Mouse (Mus musculus) cerebellum, adult (tissue): ENCODE measurements at regions not wholly inside any gene's neighbourhood (a gene's known extent, or its start where the extent isn't known, plus 50 kb on each side); places are given as distances from the start of the nearest gene placed in this dataset.
"Not testable (repeated sequence)": the region's sequence is repeated elsewhere in the genome, so short reads cannot be mapped to it uniquely, and the experiment has no call there.

Source experiments
- ATAC-seq: cut with Nextera tagmentation; 2 replicates; pipeline ENCODE4 v1.9.2; 2017; ENCODE audit warnings: mild to moderate bottlenecking, moderate library complexity, mixed read lengths; ENCODE audit not compliant: insufficient number of reproducible peaks, low FRiP score, low TSS enrichment

- ATAC-seq: no peak
Observed at GRCm38 (mm10) chr2:17946047-17946446, 50.7 kb downstream of the H2al2a start.

GRCm38 (mm10) chr2:17945369-17945915 lies 51.3 kb downstream of the H2al2a start:
- no peak for ATAC-seq

GRCm38 (mm10) chr2:17943506-17943905 lies 53.3 kb downstream of the H2al2a start:
- no peak for ATAC-seq

- no peak for ATAC-seq
Observed at GRCm38 (mm10) chr2:17942528-17943387, 54.0 kb downstream of the H2al2a start.

GRCm38 (mm10) chr2:17941921-17942320 lies 54.8 kb downstream of the H2al2a start:
- ATAC-seq: no peak

GRCm38 (mm10) chr2:17939857-17940848 lies 56.6 kb downstream of the H2al2a start:
- ATAC-seq: not testable (repeated sequence)

DNA sequence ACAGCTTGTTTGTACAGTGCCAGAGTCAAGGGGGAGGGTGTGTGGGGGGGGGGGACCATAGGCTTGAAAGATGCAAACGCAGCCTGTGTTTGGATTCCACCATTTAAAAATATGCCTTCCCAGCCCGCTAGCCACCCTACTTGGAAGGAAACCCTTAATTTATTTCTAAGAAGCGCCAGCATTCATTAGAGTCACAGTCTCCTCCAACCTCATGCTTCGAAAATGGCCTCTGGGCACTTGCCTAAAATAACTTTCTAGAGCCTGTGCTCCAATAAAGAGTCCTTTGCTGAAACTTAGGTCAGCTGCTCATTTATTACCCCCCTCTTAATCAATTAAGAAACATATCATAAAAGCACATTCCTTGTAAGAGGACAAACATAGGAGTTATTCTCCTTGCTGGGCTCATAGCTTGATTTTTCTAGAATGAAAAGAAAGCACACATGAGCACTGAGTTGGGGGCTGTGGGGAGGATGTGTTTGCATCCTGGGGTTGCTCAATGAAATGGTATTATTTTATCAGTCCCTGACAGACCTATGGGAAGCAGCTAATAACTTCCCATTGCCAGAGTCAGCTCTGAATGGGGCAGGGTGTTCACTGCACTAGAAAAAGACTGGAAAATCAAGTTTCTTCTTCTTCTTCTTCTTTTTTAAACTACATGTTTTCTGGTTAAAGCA lies 57.4 kb downstream of the H2al2a start:
- ATAC-seq: no peak

GRCm38 (mm10) chr2:17936527-17937139 lies 60.1 kb downstream of the H2al2a start:
- no peak for ATAC-seq

DNA sequence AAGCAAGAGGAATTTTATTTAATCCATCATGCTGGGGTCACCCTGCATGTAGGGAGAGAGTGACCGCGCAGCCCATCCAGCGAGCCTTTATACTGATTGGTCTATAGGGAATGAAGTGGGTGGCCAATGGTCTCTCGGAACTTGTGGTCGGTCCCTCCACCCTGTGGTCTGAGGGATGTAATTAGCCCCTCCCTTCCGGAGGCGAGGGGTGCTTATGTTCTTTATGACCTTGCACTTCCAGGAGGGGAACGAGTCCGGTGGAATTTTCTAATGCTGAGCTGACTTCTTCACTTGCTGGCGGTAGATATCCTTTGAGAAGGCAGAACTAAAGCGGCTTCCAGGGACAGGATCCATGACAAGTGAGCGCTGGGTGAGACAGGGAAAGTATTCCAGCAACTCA lies 60.8 kb downstream of the H2al2a start:
- ATAC-seq: no peak

DNA sequence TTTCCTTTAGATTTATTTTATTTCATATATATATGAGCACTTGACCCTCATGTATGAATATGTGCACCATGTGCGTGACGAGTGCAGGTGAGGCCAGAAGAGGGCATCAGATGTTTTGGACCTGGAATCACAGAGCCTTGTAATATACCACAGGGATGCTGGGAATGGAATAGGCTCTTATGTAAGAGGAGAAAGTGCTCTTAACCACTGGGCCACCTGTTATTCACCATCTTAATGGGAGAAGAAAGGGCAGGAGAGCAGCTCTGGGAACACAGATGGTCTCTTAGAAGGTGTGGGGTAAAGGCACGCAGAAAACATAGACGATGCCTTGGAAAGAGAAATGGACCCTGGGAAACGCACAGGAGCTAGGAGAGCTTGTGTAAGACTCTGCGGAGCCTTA lies 61.3 kb downstream of the H2al2a start:
- ATAC-seq: no peak

DNA sequence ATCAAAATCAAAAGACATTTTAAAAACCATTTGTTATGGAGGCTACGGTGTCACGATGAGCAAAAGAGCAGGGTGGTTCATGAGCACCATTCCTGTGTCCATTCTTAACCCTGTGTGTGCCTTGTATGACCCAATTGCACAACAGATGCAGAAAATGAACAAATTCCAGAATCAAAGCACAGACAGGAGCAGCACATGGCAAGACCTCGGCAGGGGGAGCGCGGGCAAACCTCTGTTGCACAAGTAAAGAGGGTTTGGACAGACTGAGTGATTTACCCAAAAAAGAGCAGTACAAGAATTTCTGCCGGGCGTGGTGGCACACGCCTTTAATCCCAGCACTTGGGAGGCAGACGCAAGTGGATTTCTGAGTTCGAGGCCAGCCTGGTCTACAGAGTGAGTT lies 62.1 kb downstream of the H2al2a start:
- no peak for ATAC-seq

- no peak for ATAC-seq
Observed at GRCm38 (mm10) chr2:17932932-17933790, 63.6 kb downstream of the H2al2a start.

- ATAC-seq: no peak
Observed at GRCm38 (mm10) chr2:17932426-17932931, 64.3 kb downstream of the H2al2a start.

DNA sequence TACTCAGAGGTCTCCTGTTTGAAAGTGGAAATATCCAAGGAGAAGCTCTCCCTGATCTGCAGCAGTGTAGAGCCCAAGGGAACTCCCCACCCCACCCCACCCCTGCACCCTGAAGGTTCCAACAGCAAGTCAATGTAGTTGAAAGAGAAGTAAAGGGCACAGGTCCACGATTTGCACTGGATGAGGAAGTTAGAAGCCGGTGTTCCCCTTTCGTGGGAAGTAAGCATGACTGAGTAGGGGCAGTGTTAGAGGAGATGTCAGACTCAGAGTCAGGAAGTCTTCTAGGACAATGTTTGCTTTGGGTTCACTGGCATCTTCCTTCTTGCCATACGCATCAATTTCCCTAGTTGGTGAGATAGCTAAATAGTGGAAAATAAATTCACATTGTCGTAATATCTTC lies 64.9 kb downstream of the H2al2a start:
- ATAC-seq: no peak

GRCm38 (mm10) chr2:17918861-17919648 lies 77.7 kb downstream of the H2al2a start:
- no peak for ATAC-seq

DNA sequence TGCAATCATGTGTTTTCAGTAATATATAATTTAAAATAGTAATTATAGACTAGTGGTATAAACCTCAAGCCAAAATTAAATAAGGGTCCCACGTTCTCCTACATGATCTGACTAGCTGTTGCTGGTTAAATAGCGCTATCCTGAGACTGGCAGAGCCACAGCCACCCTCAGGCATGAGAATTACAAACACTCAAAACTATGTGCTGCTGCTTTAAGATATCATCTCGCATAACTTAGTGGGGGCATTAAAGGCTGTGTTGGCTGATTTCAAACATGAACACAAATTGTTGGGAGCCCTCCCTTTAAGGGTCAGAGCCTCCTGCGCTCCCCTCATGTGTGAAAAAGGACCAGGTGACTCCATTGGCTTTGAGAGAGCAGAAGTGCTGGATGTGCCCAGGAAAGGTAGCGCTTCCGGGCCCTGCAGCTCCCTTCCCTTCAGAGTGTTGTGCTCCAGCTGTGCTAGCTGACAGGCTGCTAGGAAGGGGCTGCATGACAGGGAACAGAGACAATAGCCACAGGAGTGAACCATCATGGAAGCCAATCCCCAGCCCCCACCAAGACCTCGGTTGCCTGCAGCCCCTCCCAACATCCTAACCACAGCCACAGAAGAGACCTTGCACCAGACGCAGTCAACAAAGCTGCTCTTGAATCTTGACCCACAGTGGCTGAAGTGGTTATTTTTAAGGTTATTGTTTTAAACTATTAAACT lies 79.4 kb downstream of the H2al2a start:
- no peak for ATAC-seq

GRCm38 (mm10) chr2:17902616-17903015 lies 94.1 kb downstream of the H2al2a start:
- no peak for ATAC-seq
